Mouse (Mus musculus): ENCODE measurements around the gene Ece1. TPM values are rescaled to one million over a fixed set of nuclear protein-coding genes. Genes with fewer than 3 reads are reported as not detected.
A peak's percentile ranks its signal among the peaks of the same experiment; 100 is the strongest.

Gene Ece1
- total and polyA plus RNA-seq, 2 experiments from 2014 or later, result 23.7 to 36.3 TPM

GRCm38 (mm10) chr4:137946419-137946818 lies 84.4 kb downstream of the Ece1 start:
- no peak for TF ChIP-seq CTCF (IDR thresholded peaks at IDR 0.05)
- DNase-seq (ENCODE audit: low spot score), result no peak
- H3K36me3 ChIP-seq (ENCODE audit: insufficient read depth, low read length), result peaks cover 38% of the 10 kb centered on the region
- no peak overlapping the region for H3K4me3 ChIP-seq (ENCODE audit: low read depth, low read length)
- H3K4me2 ChIP-seq (ENCODE audit: low read depth, low read length, poor library complexity, severe bottlenecking), result no peak overlapping the region
- no peaks in the 10 kb centered on the region for H3K9me3 ChIP-seq (ENCODE audit: low read length)
- H3K9ac ChIP-seq (replicated peaks; ENCODE audit: low read length, poor library complexity, severe bottlenecking), result no peak overlapping the region
- peaks cover 4% of the 10 kb centered on the region; the same call in 1 of the 2 replicates for H3K4me1 ChIP-seq (ENCODE audit: insufficient read depth, low read length)
- H3K27me3 ChIP-seq (ENCODE audit: insufficient read depth, low read length), result no peaks in the 10 kb centered on the region
- WGBS, result 83% methylated on average over 8 of the region's 11 CpGs
- no peak overlapping the region for H3K27ac ChIP-seq (ENCODE audit: low read depth, low read length)
- ATAC-seq (ENCODE audit: low FRiP score), result no peak

GRCm38 (mm10) chr4:137952840-137953239 lies 90.8 kb downstream of the Ece1 start:
- no peaks in the 10 kb centered on the region for H3K27me3 ChIP-seq (ENCODE audit: insufficient read depth, low read length)

GRCm38 (mm10) chr4:137954184-137954583 lies 92.1 kb downstream of the Ece1 start:
- peaks cover 42% of the 10 kb centered on the region for H3K36me3 ChIP-seq (ENCODE audit: insufficient read depth, low read length)
- no peaks in the 10 kb centered on the region for H3K4me1 ChIP-seq (ENCODE audit: insufficient read depth, low read length)
- DNase-seq (ENCODE audit: low spot score) (no peak), ATAC-seq (ENCODE audit: low FRiP score) (no peak)
- no peak overlapping the region for H3K9ac ChIP-seq (replicated peaks; ENCODE audit: low read length, poor library complexity, severe bottlenecking)
- no peaks in the 10 kb centered on the region for H3K27me3 ChIP-seq (ENCODE audit: insufficient read depth, low read length)
- no peak overlapping the region for H3K27ac ChIP-seq (ENCODE audit: low read depth, low read length)
- no peak overlapping the region for H3K4me2 ChIP-seq (ENCODE audit: low read depth, low read length, poor library complexity, severe bottlenecking)
- 87% methylated on average over 2 of the region's 2 CpGs for WGBS
- H3K4me3 ChIP-seq (ENCODE audit: low read depth, low read length), result no peak overlapping the region
- no peak for TF ChIP-seq CTCF (IDR thresholded peaks at IDR 0.05)
- no peaks in the 10 kb centered on the region for H3K9me3 ChIP-seq (ENCODE audit: low read length)

More at GRCm38 (mm10) chr4:137952840-137953239, 90.8 kb downstream of the Ece1 start:
- TF ChIP-seq CTCF (IDR thresholded peaks at IDR 0.05), result peak; percentile 94
- 35% methylated on average over 4 of the region's 4 CpGs for WGBS
- Histone ChIP-seq H3K9me3 (ENCODE audit: low read length) (no peaks in the 10 kb centered on the region), H3K36me3 (ENCODE audit: insufficient read depth, low read length) (peaks cover 46% of the 10 kb centered on the region), H3K4me2 (ENCODE audit: low read depth, low read length, poor library complexity, severe bottlenecking) (no peak overlapping the region), H3K9ac (replicated peaks; ENCODE audit: low read length, poor library complexity, severe bottlenecking) (no peak overlapping the region), H3K4me3 (ENCODE audit: low read depth, low read length) (no peak overlapping the region), H3K27ac (ENCODE audit: low read depth, low read length) (no peak overlapping the region), H3K4me1 (ENCODE audit: insufficient read depth, low read length) (no peaks in the 10 kb centered on the region)
- ATAC-seq (ENCODE audit: low FRiP score), result no peak
- DNase-seq (ENCODE audit: low spot score), result peak; percentile 83

GRCm38 (mm10) chr4:137954926-137955396 lies 92.9 kb downstream of the Ece1 start:
- Histone ChIP-seq H3K4me1 (ENCODE audit: insufficient read depth, low read length) (no peaks in the 10 kb centered on the region), H3K27ac (ENCODE audit: low read depth, low read length) (no peak overlapping the region), H3K4me2 (ENCODE audit: low read depth, low read length, poor library complexity, severe bottlenecking) (no peak overlapping the region), H3K36me3 (ENCODE audit: insufficient read depth, low read length) (peaks cover 45% of the 10 kb centered on the region), H3K4me3 (ENCODE audit: low read depth, low read length) (no peak overlapping the region), H3K27me3 (ENCODE audit: insufficient read depth, low read length) (no peaks in the 10 kb centered on the region), H3K9ac (replicated peaks; ENCODE audit: low read length, poor library complexity, severe bottlenecking) (no peak overlapping the region), H3K9me3 (ENCODE audit: low read length) (peaks cover 4% of the 10 kb centered on the region; the same call in 1 of the 2 replicates)
- WGBS, result 85% methylated on average over 8 of the region's 8 CpGs
- DNase-seq (ENCODE audit: low spot score) (no peak), ATAC-seq (ENCODE audit: low FRiP score) (no peak)
- TF ChIP-seq CTCF (IDR thresholded peaks at IDR 0.05), result peak; percentile 59

GRCm38 (mm10) chr4:137956260-137956659 lies 94.2 kb downstream of the Ece1 start:
- TF ChIP-seq CTCF (IDR thresholded peaks at IDR 0.05), result no peak
- no peaks in the 10 kb centered on the region for H3K4me1 ChIP-seq (ENCODE audit: insufficient read depth, low read length)
- no peak overlapping the region for H3K9ac ChIP-seq (replicated peaks; ENCODE audit: low read length, poor library complexity, severe bottlenecking)
- ATAC-seq (ENCODE audit: low FRiP score) (no peak), DNase-seq (ENCODE audit: low spot score) (no peak)
- no peak overlapping the region for H3K27ac ChIP-seq (ENCODE audit: low read depth, low read length)
- peaks cover 52% of the 10 kb centered on the region for H3K36me3 ChIP-seq (ENCODE audit: insufficient read depth, low read length)
- 95% methylated on average over 15 of the region's 15 CpGs for WGBS
- H3K4me2 ChIP-seq (ENCODE audit: low read depth, low read length, poor library complexity, severe bottlenecking), result no peak overlapping the region
- H3K27me3 ChIP-seq (ENCODE audit: insufficient read depth, low read length), result no peaks in the 10 kb centered on the region
- no peak overlapping the region for H3K4me3 ChIP-seq (ENCODE audit: low read depth, low read length)
- H3K9me3 ChIP-seq (ENCODE audit: low read length), result peaks cover 4% of the 10 kb centered on the region; the same call in 1 of the 2 replicates

GRCm38 (mm10) chr4:137959889-137960665 lies 98.0 kb downstream of the Ece1 start:
- ATAC-seq (ENCODE audit: low FRiP score) (no peak), DNase-seq (ENCODE audit: low spot score) (no peak)
- peaks cover 4% of the 10 kb centered on the region; the same call in 1 of the 2 replicates for H3K9me3 ChIP-seq (ENCODE audit: low read length)
- WGBS, result 85% methylated on average over 13 of the region's 13 CpGs
- no peaks in the 10 kb centered on the region for H3K27me3 ChIP-seq (ENCODE audit: insufficient read depth, low read length)
- peaks cover 68% of the 10 kb centered on the region for H3K36me3 ChIP-seq (ENCODE audit: insufficient read depth, low read length)
- peak; percentile 68 for TF ChIP-seq CTCF (IDR thresholded peaks at IDR 0.05)
- H3K9ac ChIP-seq (replicated peaks; ENCODE audit: low read length, poor library complexity, severe bottlenecking), result no peak overlapping the region
- no peak overlapping the region for H3K4me2 ChIP-seq (ENCODE audit: low read depth, low read length, poor library complexity, severe bottlenecking)
- no peak overlapping the region for H3K4me3 ChIP-seq (ENCODE audit: low read depth, low read length)
- H3K4me1 ChIP-seq (ENCODE audit: insufficient read depth, low read length), result no peaks in the 10 kb centered on the region
- no peak overlapping the region for H3K27ac ChIP-seq (ENCODE audit: low read depth, low read length)
